Comparison of ENCODE assay signal across 16 mouse cellular contexts in genomic region chr12:105535968-105536760, GRCm38 (mm10). TPM values are rescaled to one million over a fixed set of nuclear protein-coding genes. Genes with fewer than 3 reads are reported as not detected.
DNase-seq lines count a peak whose midpoint lies in the region; ATAC-seq and TF ChIP-seq lines count a peak whose summit lies in the region.
"Had no signal": no experiment of that assay in that cellular context is flagged by ENCODE, and none has a peak within 500 bp of the region (broad histone marks: within the 10 kb centered on the region; RNA-seq: fewer than 3 reads in every experiment).

No protein-coding gene starts in this region.

- no peak for DNase-seq in hindbrain, embryonic 14.5 days (ENCODE audit: low spot score)
- no peak for DNase-seq in stomach, postnatal 0 days (ENCODE audit: low spot score)
- DNase-seq in lung, postnatal 4 days, result peak; percentile 40 to 43
- DNase-seq in urinary bladder, postnatal 36 days (ENCODE audit: low spot score in 2 of 2), result no peak
- DNase-seq: adrenal gland, postnatal 10 days; cerebellum, adult 8-10 months; embryo, embryonic 11 days; kidney, postnatal 10 days; spleen, adult 18-20 months; thymus, postnatal 4 days had no signal

- no peak overlapping the region for H3K27ac ChIP-seq in hindbrain, embryonic 14.5 days
- H3K27ac ChIP-seq in hindbrain, embryonic 13.5 days, result no peak overlapping the region
- 0 out of 2 replicates have a peak overlapping the region, but pooled peaks have one; percentile 7 for H3K27ac ChIP-seq in stomach, embryonic 15.5 days
- H3K27ac ChIP-seq in stomach, postnatal 0 days (replicated peaks), result no peak overlapping the region; the same call in 1 of the 2 replicates
- H3K27ac ChIP-seq: forebrain, embryonic 13.5 days; neural tube, embryonic 13.5 days had no signal

- no peaks in the 10 kb centered on the region for H3K27me3 ChIP-seq in hindbrain, embryonic 14.5 days (ENCODE audit: control insufficient read depth, insufficient read depth, low read length)
- H3K27me3 ChIP-seq in hindbrain, embryonic 13.5 days, result 0 out of 2 replicates have a peak, but pooled peaks cover under 1% of the 10 kb centered on the region
- H3K27me3 ChIP-seq in stomach, embryonic 15.5 days (replicated peaks), result no peaks in the 10 kb centered on the region
- H3K27me3 ChIP-seq in stomach, postnatal 0 days (ENCODE audit: control insufficient read depth, insufficient read depth, low read length), result no peaks in the 10 kb centered on the region
- H3K27me3 ChIP-seq: forebrain, embryonic 13.5 days; neural tube, embryonic 13.5 days had no signal

- no peaks in the 10 kb centered on the region for H3K9me3 ChIP-seq in hindbrain, embryonic 14.5 days (ENCODE audit: control insufficient read depth, low read length)
- H3K9me3 ChIP-seq in hindbrain, embryonic 13.5 days, result 0 out of 2 replicates have a peak, but pooled peaks cover 10% of the 10 kb centered on the region
- no peaks in the 10 kb centered on the region for H3K9me3 ChIP-seq in stomach, embryonic 15.5 days
- no peaks in the 10 kb centered on the region for H3K9me3 ChIP-seq in stomach, postnatal 0 days (ENCODE audit: control insufficient read depth, low read length)
- H3K9me3 ChIP-seq: neural tube, embryonic 13.5 days had no signal

- no peak for TF ChIP-seq EP300 in stomach, postnatal 0 days (optimal IDR thresholded peaks at IDR 0.05)

- no peak overlapping the region for H3K4me2 ChIP-seq in hindbrain, embryonic 14.5 days (replicated peaks)
- H3K4me2 ChIP-seq in hindbrain, embryonic 13.5 days, result no peak overlapping the region
- H3K4me2 ChIP-seq in stomach, embryonic 15.5 days, result no peak overlapping the region
- no peak overlapping the region for H3K4me2 ChIP-seq in stomach, postnatal 0 days (replicated peaks; ENCODE audit: low read depth)
- H3K4me2 ChIP-seq: forebrain, embryonic 13.5 days; liver, embryonic 11.5 days; neural tube, embryonic 13.5 days had no signal

- H3K9ac ChIP-seq in hindbrain, embryonic 14.5 days, result no peak overlapping the region
- no peak overlapping the region for H3K9ac ChIP-seq in hindbrain, embryonic 13.5 days
- no peak overlapping the region for H3K9ac ChIP-seq in stomach, embryonic 15.5 days
- no peak overlapping the region for H3K9ac ChIP-seq in stomach, postnatal 0 days (ENCODE audit: low read length)
- H3K9ac ChIP-seq: forebrain, embryonic 13.5 days; neural tube, embryonic 13.5 days had no signal

- H3K36me3 ChIP-seq in hindbrain, embryonic 14.5 days (replicated peaks; ENCODE audit: control insufficient read depth, insufficient read depth), result no peaks in the 10 kb centered on the region
- H3K36me3 ChIP-seq in hindbrain, embryonic 13.5 days, result no peaks in the 10 kb centered on the region
- no peaks in the 10 kb centered on the region for H3K36me3 ChIP-seq in stomach, embryonic 15.5 days
- H3K36me3 ChIP-seq in stomach, postnatal 0 days (ENCODE audit: control insufficient read depth, insufficient read depth, low read length), result no peaks in the 10 kb centered on the region
- H3K36me3 ChIP-seq: neural tube, embryonic 13.5 days had no signal

- 0 out of 2 replicates have a peak, but pooled peaks have one; percentile 37 for ATAC-seq in hindbrain, embryonic 14.5 days (ENCODE audit: low FRiP score)
- ATAC-seq in hindbrain, embryonic 13.5 days (ENCODE audit: low FRiP score), result no peak
- ATAC-seq in stomach, embryonic 15.5 days (ENCODE audit: insufficient read depth, low FRiP score, low read depth), result no peak
- no peak for ATAC-seq in stomach, postnatal 0 days (ENCODE audit: low FRiP score, low TSS enrichment)
- ATAC-seq in cerebellum, adult (ENCODE audit: insufficient number of reproducible peaks, low FRiP score, low TSS enrichment), result no peak
- ATAC-seq: forebrain, embryonic 13.5 days had no signal

- WGBS in hindbrain, embryonic 14.5 days, result 74% methylated on average over 13 of the region's 13 CpGs
- WGBS in hindbrain, embryonic 13.5 days, result 72% methylated on average over 13 of the region's 13 CpGs
- 63% methylated on average over 13 of the region's 13 CpGs for WGBS in stomach, embryonic 15.5 days
- WGBS in stomach, postnatal 0 days, result 64% methylated on average over 13 of the region's 13 CpGs

- TF ChIP-seq CTCF in stomach, postnatal 0 days (IDR thresholded peaks at IDR 0.05; ENCODE audit: low read depth), result no peak

- H3K4me1 ChIP-seq in hindbrain, embryonic 14.5 days (replicated peaks; ENCODE audit: control insufficient read depth, insufficient read depth, low read length), result peaks cover 15% of the 10 kb centered on the region; the same call in 1 of the 2 replicates
- peaks cover 19% of the 10 kb centered on the region for H3K4me1 ChIP-seq in hindbrain, embryonic 13.5 days (replicated peaks)
- H3K4me1 ChIP-seq in stomach, embryonic 15.5 days, result no peaks in the 10 kb centered on the region
- H3K4me1 ChIP-seq in stomach, postnatal 0 days (replicated peaks; ENCODE audit: control insufficient read depth, insufficient read depth), result no peaks in the 10 kb centered on the region

- no peak overlapping the region for H3K4me3 ChIP-seq in hindbrain, embryonic 14.5 days (replicated peaks; ENCODE audit: low read length)
- no peak overlapping the region for H3K4me3 ChIP-seq in hindbrain, embryonic 13.5 days
- no peak overlapping the region for H3K4me3 ChIP-seq in stomach, embryonic 15.5 days (replicated peaks)
- no peak overlapping the region for H3K4me3 ChIP-seq in stomach, postnatal 0 days (ENCODE audit: low read depth, low read length)
- H3K4me3 ChIP-seq: forebrain, embryonic 13.5 days; neural tube, embryonic 13.5 days had no signal

RNA-seq across cellular contexts. Expression of gene Bdkrb2, which starts 26.9 kb away (rescaled TPM):
- polyA plus RNA-seq in hindbrain, embryonic 14.5 days (2014; fragmentation: Nextera tagmentation; extraction: Ambion mirVana), result 0.47 and 0.75 TPM in 2 replicates
- 1.6 and 1.7 TPM in 2 replicates for polyA plus RNA-seq in hindbrain, embryonic 13.5 days (2015; fragmentation: Nextera tagmentation; extraction: Ambion mirVana)
- 3.5 TPM in 2 replicates for polyA plus RNA-seq in stomach, embryonic 15.5 days (2015; fragmentation: Nextera tagmentation; extraction: Ambion mirVana)
- polyA plus RNA-seq in stomach, postnatal 0 days (2015; fragmentation: Nextera tagmentation; extraction: Ambion mirVana), result 4.0 and 4.1 TPM in 2 replicates
- polyA plus RNA-seq: liver, embryonic 11.5 days had no signal

Comparison
In these comparisons a context has a peak if more than half of its experiments do, and no peak if none do; other contexts are left out.
1. DNase-seq: peak in lung, postnatal 4 days (2 of 2); none in hindbrain, embryonic 14.5 days (single experiment), stomach, postnatal 0 days (single experiment) and urinary bladder, postnatal 36 days (0 of 2).